Mouse (Mus musculus) olfactory bulb, adult 2 months (tissue): ENCODE data around the gene Idi2.

Experiments
- CTCF ChIP-seq: fragments of 200-500 bp; IDR thresholded peaks from 2 replicates; pipeline ENCODE4 v1.5.1; 2012; ENCODE audit warnings: low read depth, mild to moderate bottlenecking, low read length, moderate library complexity; ENCODE audit not compliant: insufficient read depth
- POLR2A ChIP-seq: fragments of 200-500 bp; IDR thresholded peaks from 2 replicates; pipeline ENCODE4 v1.6.1; 2012; ENCODE audit warnings: mild to moderate bottlenecking, low read depth, low read length, moderate library complexity; ENCODE audit not compliant: insufficient read depth

DNA sequence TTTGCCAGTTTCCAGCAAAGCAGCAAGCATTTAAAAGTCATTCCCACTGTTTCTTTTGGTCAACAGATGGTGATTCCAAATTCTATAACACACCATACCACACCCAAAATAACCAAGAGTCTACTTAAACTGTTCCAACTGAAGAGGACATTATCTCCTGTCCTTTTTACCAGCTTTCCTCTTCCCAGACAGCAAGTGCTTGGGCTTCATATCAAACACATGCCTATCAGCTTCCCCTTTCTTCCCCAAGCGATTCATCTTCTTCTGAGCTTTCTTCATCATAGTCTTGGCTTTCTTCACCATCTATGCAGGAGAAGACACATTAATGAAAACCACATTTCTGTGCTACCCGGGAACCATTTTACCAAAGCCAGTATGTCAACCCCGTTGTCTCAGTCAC lies 20.3 kb downstream of the Idi2 start:
- no peak for TF ChIP-seq CTCF
- no peak for TF ChIP-seq POLR2A
